Mouse (Mus musculus): Measurements from ENCODE around the gene Srsf9.

DNA sequence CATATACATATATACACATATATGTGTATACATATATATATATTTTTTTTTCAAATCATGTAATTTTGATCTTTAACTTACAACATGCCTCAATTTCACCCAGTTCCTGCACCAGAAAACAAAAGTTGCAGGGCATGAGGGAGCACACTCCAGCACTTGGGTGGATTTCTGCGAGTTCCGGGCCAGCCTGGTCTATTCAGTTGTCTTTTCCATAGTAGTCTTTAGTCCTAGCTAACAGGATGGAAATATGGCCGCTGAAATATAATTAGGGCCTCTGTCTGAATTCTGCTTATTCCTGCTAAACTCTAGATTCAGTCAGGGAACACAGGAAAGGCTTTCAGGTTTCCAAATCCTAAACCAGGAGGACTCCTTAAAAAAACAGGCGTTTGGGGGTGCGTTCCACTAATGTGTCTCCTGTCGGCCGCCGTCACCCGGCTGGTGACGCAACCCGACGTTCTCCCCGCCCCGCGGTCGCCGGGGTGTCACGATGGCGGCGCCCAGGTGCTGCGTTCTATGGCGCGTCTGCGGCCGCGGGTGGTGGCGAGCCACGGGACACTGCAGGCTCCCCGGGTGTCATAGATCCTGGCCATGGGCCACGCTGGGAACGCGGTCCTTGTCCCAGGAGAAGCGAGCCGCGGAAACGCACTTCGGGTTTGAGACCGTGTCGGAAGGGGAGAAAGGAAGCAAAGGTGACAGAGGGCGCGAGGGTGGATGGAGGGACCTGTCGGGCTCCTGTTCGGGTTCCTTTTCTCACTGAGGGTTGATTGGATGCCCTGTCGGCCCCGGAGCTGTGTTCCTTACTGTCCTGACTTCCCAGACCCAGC is 47.5 kb upstream of the Srsf9 start, which contains the start of gene Coq5:
- no peak for TF ChIP-seq CTCF (IDR thresholded peaks at IDR 0.05; ENCODE audit: insufficient read depth, low read length)
- TF ChIP-seq POLR2A (IDR thresholded peaks at IDR 0.05; ENCODE audit: borderline replicate concordance, extremely low read depth, low read depth, low read length) = peak; percentile 58; the same call in 1 of the 2 replicates

All from lung, adult 2 months (tissue).